Mouse (Mus musculus) megakaryocyte, adult 5-6 weeks (primary cell): Measurements from ENCODE around the gene Cd200. TPM values are rescaled to one million over a fixed set of nuclear protein-coding genes. Genes with fewer than 3 reads are reported as not detected.
A peak's percentile ranks its signal among the peaks of the same experiment; 100 is the strongest.
"Not testable (repeated sequence)": the region's sequence is repeated elsewhere in the genome, so short reads cannot be mapped to it uniquely, and the experiment has no call there.

ENCODE experiments used
- ATAC-seq: 2 replicates; pipeline ENCODE4 v1.8.0; 2016; ENCODE audit warnings: mild to moderate bottlenecking, inconsistent platforms; ENCODE audit not compliant: poor library complexity, severe bottlenecking
- total RNA-seq, 2 experiments: library from RNA; stranded (forward) in 1 of 2; stranded (reverse) in 1 of 2; fragments of 153-499, 151-499 nt in 1 of 2; fragments of 221-1000, 200-1000 nt in 1 of 2; gene quantifications; 2 replicates each; pipeline versions ENCODE4 v1.2.3 to v1.2.4; 2015 to 2017

Gene Cd200
- total RNA-seq (2015) (0.82 and 3.9 TPM in 2 replicates), total RNA-seq (2017) (0.12 and 0.66 TPM in 2 replicates)

GRCm38 (mm10) chr16:45408425-45409063 lies at the start of gene Cd200:
TSS of gene Cd200 (minus strand) at chr16:45409053.
- ATAC-seq = peak; percentile 77

- no peak for ATAC-seq
These were observed 45.9 kb upstream of the Cd200 start for GRCm38 (mm10) chr16:45454762-45455161.

- no peak for ATAC-seq
These were observed 28.4 kb upstream of the Cd200 start for GRCm38 (mm10) chr16:45437230-45437739.

- no peak for ATAC-seq
These were observed 26.7 kb upstream of the Cd200 start for GRCm38 (mm10) chr16:45435591-45435990.

- no peak for ATAC-seq
These were observed 18.8 kb upstream of the Cd200 start for GRCm38 (mm10) chr16:45427651-45428050.

- ATAC-seq = no peak
These were observed 4.6 kb upstream of the Cd200 start for GRCm38 (mm10) chr16:45413497-45413896.

GRCm38 (mm10) chr16:45409064-45409446 lies 202 bp upstream of the Cd200 start:
- not testable (repeated sequence) for ATAC-seq

- no peak for ATAC-seq
These were observed 1.0 kb downstream of the Cd200 start for GRCm38 (mm10) chr16:45407645-45408400.

- no peak for ATAC-seq
These were observed 1.8 kb downstream of the Cd200 start for GRCm38 (mm10) chr16:45407091-45407490.

- no peak for ATAC-seq
These were observed 5.9 kb downstream of the Cd200 start for GRCm38 (mm10) chr16:45402951-45403350.

GRCm38 (mm10) chr16:45402036-45402435 lies 6.8 kb downstream of the Cd200 start:
- ATAC-seq = no peak

GRCm38 (mm10) chr16:45399947-45400555 lies 8.8 kb downstream of the Cd200 start:
- no peak for ATAC-seq

GRCm38 (mm10) chr16:45399411-45399810 lies 9.4 kb downstream of the Cd200 start:
- ATAC-seq = no peak

- no peak for ATAC-seq
These were observed 11.4 kb downstream of the Cd200 start for GRCm38 (mm10) chr16:45397440-45397839.

- no peak for ATAC-seq
These were observed 16.6 kb downstream of the Cd200 start for GRCm38 (mm10) chr16:45392246-45392645.

GRCm38 (mm10) chr16:45391680-45392079 lies 17.2 kb downstream of the Cd200 start:
- no peak for ATAC-seq

GRCm38 (mm10) chr16:45390286-45390956 lies 18.4 kb downstream of the Cd200 start:
- ATAC-seq = no peak

- peak; percentile 99 for ATAC-seq
These were observed 19.0 kb downstream of the Cd200 start for GRCm38 (mm10) chr16:45389833-45390232.

- ATAC-seq = no peak
These were observed 19.8 kb downstream of the Cd200 start for GRCm38 (mm10) chr16:45389041-45389440.

- ATAC-seq = no peak
These were observed 27.0 kb downstream of the Cd200 start for GRCm38 (mm10) chr16:45381811-45382210.

- no peak for ATAC-seq
These were observed 29.9 kb downstream of the Cd200 start for GRCm38 (mm10) chr16:45378959-45379358.
